Mouse (Mus musculus) small intestine, adult 2 months (tissue): Measurements from ENCODE around the gene Il1r1. TPM values are rescaled to one million over a fixed set of nuclear protein-coding genes. Genes with fewer than 3 reads are reported as not detected.

ENCODE experiments used
- H3K27ac ChIP-seq: fragments of 200-500 bp; 2 replicates; pipeline ENCODE4 v1.5.1; 2012; ENCODE audit warnings: low read depth, low read length, control low read depth, inconsistent platforms; ENCODE audit not compliant: insufficient read depth
- H3K27me3 ChIP-seq: fragments of 200-500 bp; 2 replicates; pipeline ENCODE4 v1.6.1; 2012; ENCODE audit warnings: mild to moderate bottlenecking, moderate library complexity, low read length, inconsistent platforms; ENCODE audit not compliant: control insufficient read depth, insufficient read depth
- H3K36me3 ChIP-seq: fragments of 200-500 bp; 2 replicates; pipeline ENCODE4 v1.6.1; 2012; ENCODE audit warnings: mild to moderate bottlenecking, low read length, control low read depth, inconsistent platforms; ENCODE audit not compliant: control insufficient read depth, insufficient read depth
- H3K4me1 ChIP-seq: fragments of 200-500 bp; 2 replicates; pipeline ENCODE4 v1.6.1; 2012; ENCODE audit warnings: low read length, inconsistent platforms, mixed read lengths; ENCODE audit not compliant: control insufficient read depth, insufficient read depth, insufficient read length
- H3K4me3 ChIP-seq: fragments of 200-500 bp; 2 replicates; pipeline ENCODE4 v1.5.1; 2012; ENCODE audit warnings: low read depth, mild to moderate bottlenecking, control low read depth, inconsistent platforms, low read length, moderate library complexity
- CTCF ChIP-seq: fragments of 200-500 bp; IDR thresholded peaks from 2 replicates; pipeline ENCODE4 v1.5.1; 2012; ENCODE audit warnings: low read depth, mild to moderate bottlenecking, control low read depth, inconsistent platforms, low read length, moderate library complexity, mixed read lengths; ENCODE audit not compliant: insufficient replicate concordance, insufficient read length; ENCODE audit errors: extremely low read depth
- POLR2A ChIP-seq: fragments of 200-500 bp; IDR thresholded peaks from 2 replicates; pipeline ENCODE4 v1.6.1; 2012; ENCODE audit warnings: low read depth, mild to moderate bottlenecking, control low read depth, inconsistent platforms, low read length, moderate library complexity
- WGBS: fragments of 180-500 bp; shearing (Covaris S2); methylation state at CpG from one replicate; pipeline ENCODE4 v1.1.7; 2018; 5-methylcytosine and 5-hydroxymethylcytosine counted together
- polyA plus RNA-seq: library from polyadenylated mRNA; depleted of rRNA; stranded (reverse); fragments of >200 nt; gene quantifications from 2 replicates; pipeline ENCODE4 v1.2.3, GENCODE M21; 2012

The Il1r1 gene
- polyA plus RNA-seq, 1 experiment: 2.8 TPM

GRCm38 (mm10) chr1:40240353-40241092 is 15.6 kb downstream of the Il1r1 start:
- no peak for TF ChIP-seq CTCF
- TF ChIP-seq POLR2A: no peak
- Histone ChIP-seq H3K36me3 (no peaks in the 10 kb centered on the region), H3K27me3 (no peaks in the 10 kb centered on the region), H3K4me1 (no peaks in the 10 kb centered on the region), H3K4me3 (no peak overlapping the region), H3K27ac (no peak overlapping the region)
- WGBS: 80% methylated on average over 9 of the region's 9 CpGs

GRCm38 (mm10) chr1:40242717-40243116 is 17.8 kb downstream of the Il1r1 start:
- Histone ChIP-seq H3K27ac (no peak overlapping the region), H3K4me1 (no peaks in the 10 kb centered on the region), H3K27me3 (no peaks in the 10 kb centered on the region), H3K4me3 (no peak overlapping the region), H3K36me3 (no peaks in the 10 kb centered on the region)
- TF ChIP-seq POLR2A (no peak), CTCF (no peak)
- WGBS: 35% methylated on average over 1 of the region's 1 CpGs

GRCm38 (mm10) chr1:40243561-40243998 is 18.7 kb downstream of the Il1r1 start:
- 72% methylated on average over 3 of the region's 3 CpGs for WGBS
- TF ChIP-seq CTCF (no peak), POLR2A (no peak)
- no peaks in the 10 kb centered on the region for H3K36me3 ChIP-seq
- no peaks in the 10 kb centered on the region for H3K4me1 ChIP-seq
- H3K27me3 ChIP-seq: no peaks in the 10 kb centered on the region
- no peak overlapping the region for H3K4me3 ChIP-seq
- no peak overlapping the region for H3K27ac ChIP-seq

- no peak overlapping the region for H3K4me3 ChIP-seq
- no peaks in the 10 kb centered on the region for H3K36me3 ChIP-seq
- no peaks in the 10 kb centered on the region for H3K27me3 ChIP-seq
- WGBS: 44% methylated on average over 4 of the region's 4 CpGs
- H3K27ac ChIP-seq: no peak overlapping the region
- H3K4me1 ChIP-seq: no peaks in the 10 kb centered on the region
- no peak for TF ChIP-seq POLR2A
These were observed 25.5 kb downstream of the Il1r1 start for GRCm38 (mm10) chr1:40250425-40250824.

- WGBS: 78% methylated on average over 6 of the region's 6 CpGs
- H3K4me1 ChIP-seq: no peaks in the 10 kb centered on the region
These were observed 27.6 kb downstream of the Il1r1 start for GRCm38 (mm10) chr1:40252507-40252906.

GRCm38 (mm10) chr1:40253940-40254339 is 29.1 kb downstream of the Il1r1 start:
- Histone ChIP-seq H3K4me3 (no peak overlapping the region), H3K27me3 (no peaks in the 10 kb centered on the region), H3K4me1 (no peaks in the 10 kb centered on the region), H3K27ac (no peak overlapping the region), H3K36me3 (no peaks in the 10 kb centered on the region)
- TF ChIP-seq CTCF: no peak
- no peak for TF ChIP-seq POLR2A
- WGBS: 70% methylated on average over 5 of the region's 5 CpGs

More at GRCm38 (mm10) chr1:40252507-40252906, 27.6 kb downstream of the Il1r1 start:
- Histone ChIP-seq H3K4me3 (no peak overlapping the region), H3K27ac (no peak overlapping the region), H3K27me3 (no peaks in the 10 kb centered on the region), H3K36me3 (no peaks in the 10 kb centered on the region)
- TF ChIP-seq CTCF: no peak
- no peak for TF ChIP-seq POLR2A

- TF ChIP-seq CTCF: no peak
- no peak for TF ChIP-seq POLR2A
- WGBS: 44% methylated on average over 3 of the region's 3 CpGs
- no peak overlapping the region for H3K4me3 ChIP-seq
- no peaks in the 10 kb centered on the region for H3K4me1 ChIP-seq
- H3K27ac ChIP-seq: no peak overlapping the region
- H3K36me3 ChIP-seq: no peaks in the 10 kb centered on the region
- no peaks in the 10 kb centered on the region for H3K27me3 ChIP-seq
These were observed 29.6 kb downstream of the Il1r1 start for GRCm38 (mm10) chr1:40254347-40255057.
